ENCODE assay signal across 14 mouse cellular contexts in the genomic region with DNA sequence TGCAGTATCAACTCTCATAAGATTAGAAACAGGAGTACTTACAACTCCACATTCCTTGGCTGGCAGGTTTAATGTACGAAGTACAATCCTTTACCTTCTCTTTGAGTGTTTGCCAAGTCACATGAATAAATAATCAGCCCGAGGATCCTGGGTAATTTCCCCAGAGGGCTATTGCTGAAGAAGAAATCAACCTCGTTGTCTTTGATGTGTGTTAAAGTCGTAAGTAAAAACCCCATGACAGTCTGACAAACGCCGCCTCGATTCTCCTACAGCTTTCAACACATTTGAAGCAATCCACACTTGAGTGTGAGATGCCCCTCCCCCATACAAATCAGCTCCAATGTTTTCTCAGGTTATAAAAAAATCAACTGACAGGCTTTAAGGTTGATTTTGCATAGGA. TPM values are rescaled to one million over a fixed set of nuclear protein-coding genes. Genes with fewer than 3 reads are reported as not detected.
DNase-seq lines count a peak whose midpoint lies in the region; ATAC-seq and TF ChIP-seq lines count a peak whose summit lies in the region.
"Had no signal": no experiment of that assay in that cellular context is flagged by ENCODE, and none has a peak within 500 bp of the region (broad histone marks: within the 10 kb centered on the region; RNA-seq: fewer than 3 reads in every experiment).

No protein-coding gene starts in this region.

- no peak overlapping the region for H3K9ac ChIP-seq in forebrain, embryonic 12.5 days
- no peak overlapping the region for H3K9ac ChIP-seq in forebrain, embryonic 11.5 days (ENCODE audit: low read length)
- H3K9ac ChIP-seq in forebrain, postnatal 0 days: no peak overlapping the region
- no peak overlapping the region for H3K9ac ChIP-seq in neural tube, embryonic 14.5 days (replicated peaks; ENCODE audit: low read depth, low read length)
- H3K9ac ChIP-seq: embryonic facial prominence, embryonic 13.5 days; heart, embryonic 15.5 days; limb, embryonic 12.5 days had no signal

- no peaks in the 10 kb centered on the region for H3K36me3 ChIP-seq in forebrain, embryonic 12.5 days (replicated peaks)
- no peaks in the 10 kb centered on the region for H3K36me3 ChIP-seq in forebrain, embryonic 11.5 days (ENCODE audit: control insufficient read depth, insufficient read depth, low read length)
- 0 out of 2 replicates have a peak, but pooled peaks cover 11% of the 10 kb centered on the region for H3K36me3 ChIP-seq in forebrain, postnatal 0 days (ENCODE audit: insufficient read depth)
- no peaks in the 10 kb centered on the region for H3K36me3 ChIP-seq in neural tube, embryonic 14.5 days (ENCODE audit: control insufficient read depth, insufficient read depth, low read length)
- H3K36me3 ChIP-seq: embryonic facial prominence, embryonic 13.5 days; heart, embryonic 15.5 days; limb, embryonic 12.5 days had no signal

- DNase-seq in forebrain, embryonic 11.5 days (ENCODE audit: low spot score): no peak
- DNase-seq in layer of hippocampus, adult 2 months (ENCODE audit: low spot score in 2 of 2): no peak
- DNase-seq in layer of hippocampus, adult 18-20 months (ENCODE audit: low spot score in 2 of 2): no peak
- peak; percentile 37 for DNase-seq in forebrain, postnatal 0 days
- no peak for DNase-seq in cerebellum, adult 8-10 months
- DNase-seq in urinary bladder, postnatal 25 days (ENCODE audit: low spot score): no peak
- DNase-seq: cerebellum, adult 9-11 months; gastrocnemius, postnatal 25 days; kidney, postnatal 36 days had no signal

- no peak overlapping the region for H3K4me2 ChIP-seq in forebrain, embryonic 12.5 days
- no peak overlapping the region for H3K4me2 ChIP-seq in forebrain, embryonic 11.5 days (ENCODE audit: low read depth, low read length, severe bottlenecking)
- no peak overlapping the region for H3K4me2 ChIP-seq in forebrain, postnatal 0 days (ENCODE audit: low read depth)
- H3K4me2 ChIP-seq in neural tube, embryonic 14.5 days (ENCODE audit: low read depth, low read length): no peak overlapping the region
- H3K4me2 ChIP-seq: embryonic facial prominence, embryonic 13.5 days; heart, embryonic 15.5 days; limb, embryonic 12.5 days had no signal

- no peak for ATAC-seq in forebrain, embryonic 12.5 days (ENCODE audit: low FRiP score)
- ATAC-seq in forebrain, embryonic 11.5 days (replicated peaks; ENCODE audit: low FRiP score): no peak
- ATAC-seq in forebrain, postnatal 0 days: no peak
- ATAC-seq in neural tube, embryonic 14.5 days (ENCODE audit: low read depth): no peak

- H3K4me1 ChIP-seq in forebrain, embryonic 12.5 days: peaks cover 6% of the 10 kb centered on the region; the same call in 1 of the 2 replicates
- H3K4me1 ChIP-seq in forebrain, embryonic 11.5 days (replicated peaks; ENCODE audit: control insufficient read depth, insufficient read depth, low read length): no peaks in the 10 kb centered on the region
- H3K4me1 ChIP-seq in forebrain, postnatal 0 days (ENCODE audit: insufficient read depth): peaks cover 8% of the 10 kb centered on the region; the same call in 1 of the 2 replicates
- peaks cover 3% of the 10 kb centered on the region; the same call in 1 of the 2 replicates for H3K4me1 ChIP-seq in neural tube, embryonic 14.5 days (ENCODE audit: control insufficient read depth, insufficient read depth, low read length)
- H3K4me1 ChIP-seq: heart, embryonic 15.5 days had no signal

- H3K27ac ChIP-seq in forebrain, embryonic 12.5 days: 0 out of 2 replicates have a peak overlapping the region, but pooled peaks have one; percentile 36
- no peak overlapping the region for H3K27ac ChIP-seq in forebrain, embryonic 11.5 days (ENCODE audit: low read depth, low read length)
- peak overlapping the region; percentile 28; the same call in 1 of the 2 replicates for H3K27ac ChIP-seq in layer of hippocampus, adult 2 months
- peak overlapping the region; percentile 30; the same call in 1 of the 2 replicates for H3K27ac ChIP-seq in forebrain, postnatal 0 days (ENCODE audit: low read depth, low read length)
- peak overlapping the region; percentile 56; the same call in 1 of the 2 replicates for H3K27ac ChIP-seq in neural tube, embryonic 14.5 days (ENCODE audit: low read depth, low read length)
- H3K27ac ChIP-seq: embryonic facial prominence, embryonic 13.5 days; heart, embryonic 15.5 days; limb, embryonic 12.5 days had no signal

- no peak overlapping the region for H3K4me3 ChIP-seq in forebrain, embryonic 12.5 days (replicated peaks)
- H3K4me3 ChIP-seq in forebrain, embryonic 11.5 days (ENCODE audit: low read depth, low read length): no peak overlapping the region
- H3K4me3 ChIP-seq in layer of hippocampus, adult 2 months: no peak overlapping the region
- H3K4me3 ChIP-seq in forebrain, postnatal 0 days (ENCODE audit: low read depth, low read length): no peak overlapping the region
- H3K4me3 ChIP-seq in neural tube, embryonic 14.5 days (ENCODE audit: low read depth, low read length): no peak overlapping the region
- H3K4me3 ChIP-seq: embryonic facial prominence, embryonic 13.5 days; heart, embryonic 15.5 days; limb, embryonic 12.5 days had no signal

- no peak for TF ChIP-seq CTCF in layer of hippocampus, adult 2 months (conservative IDR thresholded peaks at IDR 0.05)
- TF ChIP-seq CTCF in forebrain, postnatal 0 days (IDR thresholded peaks at IDR 0.05; ENCODE audit: low read depth): no peak

- no peaks in the 10 kb centered on the region for H3K9me3 ChIP-seq in forebrain, embryonic 12.5 days
- H3K9me3 ChIP-seq in forebrain, embryonic 11.5 days (ENCODE audit: control insufficient read depth, low read length): no peaks in the 10 kb centered on the region
- no peaks in the 10 kb centered on the region for H3K9me3 ChIP-seq in forebrain, postnatal 0 days (ENCODE audit: low read length)
- no peaks in the 10 kb centered on the region for H3K9me3 ChIP-seq in neural tube, embryonic 14.5 days (ENCODE audit: control insufficient read depth, low read length)
- H3K9me3 ChIP-seq: embryonic facial prominence, embryonic 13.5 days; heart, embryonic 15.5 days; limb, embryonic 12.5 days had no signal

- 68% methylated on average over 7 of the region's 7 CpGs for WGBS in forebrain, embryonic 12.5 days
- WGBS in forebrain, embryonic 11.5 days: 74% methylated on average over 7 of the region's 7 CpGs
- 25% methylated on average over 7 of the region's 7 CpGs for WGBS in forebrain, postnatal 0 days
- 20% methylated on average over 7 of the region's 7 CpGs for WGBS in neural tube, embryonic 14.5 days

- H3K27me3 ChIP-seq in forebrain, embryonic 12.5 days: no peaks in the 10 kb centered on the region
- H3K27me3 ChIP-seq in forebrain, embryonic 11.5 days (ENCODE audit: control insufficient read depth, insufficient read depth, low read length): no peaks in the 10 kb centered on the region
- H3K27me3 ChIP-seq in forebrain, postnatal 0 days (ENCODE audit: insufficient read depth, low read length): no peaks in the 10 kb centered on the region
- no peaks in the 10 kb centered on the region for H3K27me3 ChIP-seq in neural tube, embryonic 14.5 days (ENCODE audit: control insufficient read depth, insufficient read depth, low read length)
- H3K27me3 ChIP-seq: embryonic facial prominence, embryonic 13.5 days; heart, embryonic 15.5 days; limb, embryonic 12.5 days had no signal

RNA-seq across cellular contexts. Expression of a gene that starts 44.2 kb away (rescaled TPM):
- 4.6 and 5.9 TPM in 2 replicates for polyA plus RNA-seq in forebrain, embryonic 12.5 days (2016; fragmentation: Nextera tagmentation; extraction: Ambion mirVana)
- 2.8 and 2.9 TPM in 2 replicates for polyA plus RNA-seq in forebrain, embryonic 11.5 days (2014; fragmentation: Nextera tagmentation; extraction: Ambion mirVana)
- 100 to 1,000 TPM; 237 to 243 TPM for total RNA-seq in layer of hippocampus, adult 2 months (2021)
- total RNA-seq in layer of hippocampus, adult 18-20 months (2021): 100 to 1,000 TPM; 232 to 245 TPM
- 114 and 134 TPM in 2 replicates for total RNA-seq in forebrain, postnatal 0 days (2014; rRNA removed)
- 19.8 and 27.2 TPM in 2 replicates for polyA plus RNA-seq in forebrain, postnatal 0 days (2015; fragmentation: Nextera tagmentation; extraction: Ambion mirVana)
- polyA plus RNA-seq in neural tube, embryonic 14.5 days (2014; fragmentation: Nextera tagmentation; extraction: Ambion mirVana): 26.6 and 37.4 TPM in 2 replicates
- total RNA-seq: gastrocnemius, postnatal 25 days had no signal
